Mouse (Mus musculus) heart, embryonic 13.5 days (tissue): ENCODE measurements around the gene Xpnpep3. TPM values are rescaled to one million over a fixed set of nuclear protein-coding genes. Genes with fewer than 3 reads are reported as not detected.

Experiments
- ATAC-seq: fragments of 200-750 bp; cut with Nextera tagmentation; 2 replicates; pipeline ENCODE4 v1.8.0; 2017; ENCODE audit warnings: moderate TSS enrichment; ENCODE audit not compliant: insufficient number of reproducible peaks, low FRiP score, low TSS enrichment; ENCODE audit errors: extremely low read depth
- H3K27ac ChIP-seq: fragments of 300-500 bp; sonication (generic); replicated peaks from 2 replicates; pipeline ENCODE4 v1.5.1; 2015; ENCODE audit warnings: moderate library complexity, mild to moderate bottlenecking, inconsistent platforms
- H3K27me3 ChIP-seq: fragments of 300-500 bp; sonication (generic); replicated peaks from 2 replicates; pipeline ENCODE4 v1.6.1; 2015; ENCODE audit warnings: mild to moderate bottlenecking, inconsistent platforms
- H3K36me3 ChIP-seq: fragments of 300-500 bp; sonication (generic); 2 replicates; pipeline ENCODE4 v1.6.1; 2015; ENCODE audit warnings: mild to moderate bottlenecking, inconsistent platforms
- H3K4me1 ChIP-seq: fragments of 300-500 bp; sonication (generic); 2 replicates; pipeline ENCODE4 v1.6.1; 2015; ENCODE audit warnings: inconsistent platforms
- H3K4me2 ChIP-seq: fragments of 300-500 bp; sonication (generic); 2 replicates; pipeline ENCODE4 v1.6.1; 2015; ENCODE audit warnings: inconsistent platforms, mild to moderate bottlenecking, moderate library complexity
- H3K4me3 ChIP-seq: fragments of 300-500 bp; sonication (generic); 2 replicates; pipeline ENCODE4 v1.5.1; 2015; ENCODE audit warnings: moderate library complexity, mild to moderate bottlenecking, inconsistent platforms
- H3K9ac ChIP-seq: fragments of 300-500 bp; sonication (generic); 2 replicates; pipeline ENCODE4 v1.6.1; 2015; ENCODE audit warnings: inconsistent platforms, mild to moderate bottlenecking, moderate library complexity
- H3K9me3 ChIP-seq: fragments of 300-500 bp; sonication (generic); 2 replicates; pipeline ENCODE4 v1.6.1; 2016; ENCODE audit warnings: inconsistent platforms
- WGBS: fragments of 180-500 bp; shearing (Covaris S2); methylation state at CpG from one replicate; pipeline ENCODE4 v1.1.7; 2015; ENCODE audit warnings: mixed read lengths; 5-methylcytosine and 5-hydroxymethylcytosine counted together
- polyA plus RNA-seq: library from polyadenylated mRNA; unstranded; fragments of >200 nt; fragmentation: Nextera tagmentation; extraction: Ambion mirVana; gene quantifications from 2 replicates; pipeline ENCODE4 v1.2.1, GENCODE M21; 2015

The Xpnpep3 gene
- polyA plus RNA-seq, 1 experiment from 2014 or later = 9.9 TPM

DNA sequence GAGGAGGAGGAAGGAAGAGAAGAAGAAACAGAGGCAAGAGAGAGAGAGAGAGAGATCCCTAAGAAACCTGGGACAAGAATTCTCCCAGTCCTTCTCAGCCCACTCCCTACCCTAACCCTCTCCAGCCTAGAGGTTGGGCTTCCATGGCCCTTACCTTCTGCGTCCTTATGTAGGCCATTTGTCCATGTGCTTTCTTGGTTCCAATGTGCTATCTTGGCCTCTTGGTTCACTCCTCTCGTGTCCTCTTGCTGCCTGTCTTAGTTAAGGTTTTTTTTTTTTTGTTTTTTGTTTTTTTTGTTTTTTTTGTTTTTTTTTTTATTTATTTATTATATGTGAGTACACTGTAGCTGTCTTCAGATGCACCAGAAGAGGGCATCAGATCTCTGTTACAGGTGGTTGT is 83.0 kb downstream of the Xpnpep3 start:
- Histone ChIP-seq H3K9ac (no peak overlapping the region), H3K36me3 (no peaks in the 10 kb centered on the region), H3K4me1 (0 out of 2 replicates have a peak, but pooled peaks cover 7% of the 10 kb centered on the region), H3K4me3 (no peak overlapping the region), H3K9me3 (no peaks in the 10 kb centered on the region), H3K4me2 (no peak overlapping the region), H3K27ac (no peak overlapping the region), H3K27me3 (no peaks in the 10 kb centered on the region; the same call in 1 of the 2 replicates)
- 74% methylated on average over 2 of the region's 2 CpGs for WGBS
- no peak for ATAC-seq

- 83% methylated on average over 6 of the region's 6 CpGs for WGBS
- Histone ChIP-seq H3K27me3 (no peaks in the 10 kb centered on the region; the same call in 1 of the 2 replicates), H3K27ac (no peak overlapping the region), H3K9me3 (no peaks in the 10 kb centered on the region), H3K9ac (no peak overlapping the region), H3K4me2 (no peak overlapping the region), H3K4me3 (no peak overlapping the region), H3K4me1 (0 out of 2 replicates have a peak, but pooled peaks cover 7% of the 10 kb centered on the region), H3K36me3 (no peaks in the 10 kb centered on the region)
- ATAC-seq = no peak
These were observed 83.8 kb downstream of the Xpnpep3 start for GRCm38 (mm10) chr15:81483691-81484090.

- Histone ChIP-seq H3K9me3 (no peaks in the 10 kb centered on the region), H3K27me3 (no peaks in the 10 kb centered on the region; the same call in 1 of the 2 replicates), H3K4me2 (no peak overlapping the region), H3K4me3 (no peak overlapping the region), H3K27ac (no peak overlapping the region), H3K9ac (no peak overlapping the region), H3K36me3 (no peaks in the 10 kb centered on the region), H3K4me1 (0 out of 2 replicates have a peak, but pooled peaks cover 7% of the 10 kb centered on the region)
- ATAC-seq = no peak
- WGBS = 80% methylated on average over 4 of the region's 4 CpGs
These were observed 85.5 kb downstream of the Xpnpep3 start for GRCm38 (mm10) chr15:81485483-81485882.

GRCm38 (mm10) chr15:81503466-81503865 is 103.5 kb downstream of the Xpnpep3 start:
- ATAC-seq = no peak
- no peaks in the 10 kb centered on the region for H3K36me3 ChIP-seq
- no peaks in the 10 kb centered on the region for H3K27me3 ChIP-seq
- no peak overlapping the region for H3K4me2 ChIP-seq
- H3K9me3 ChIP-seq = no peaks in the 10 kb centered on the region
- no peak overlapping the region for H3K9ac ChIP-seq
- 80% methylated on average over 2 of the region's 2 CpGs for WGBS
- no peaks in the 10 kb centered on the region for H3K4me1 ChIP-seq
- H3K27ac ChIP-seq = no peak overlapping the region
- no peak overlapping the region for H3K4me3 ChIP-seq

DNA sequence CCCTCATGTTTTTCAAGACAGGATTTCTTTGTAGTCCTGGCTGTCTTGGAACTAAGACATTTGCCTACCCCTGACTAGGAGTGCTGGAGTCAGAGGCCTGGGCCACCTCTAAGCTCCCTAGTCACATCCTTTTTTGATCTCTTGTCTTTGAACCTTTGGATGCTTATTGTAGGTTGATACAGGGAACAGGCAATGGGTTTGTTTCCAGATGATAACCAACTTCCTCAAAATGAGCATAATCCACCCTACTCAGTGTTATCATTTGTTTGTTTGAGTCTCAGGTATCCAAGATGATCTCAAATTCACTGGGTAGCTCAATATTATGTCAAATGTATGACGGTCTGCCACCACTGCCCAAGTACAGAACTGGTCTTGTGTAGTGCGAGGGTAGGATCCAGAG is 104.1 kb downstream of the Xpnpep3 start:
- whole genome bisulfite sequencing = 88% methylated on average over 2 of the region's 2 CpGs

More for the DNA sequence above, 104.1 kb downstream of the Xpnpep3 start:
- no peak overlapping the region for H3K4me3 ChIP-seq
- no peak for ATAC-seq
- H3K4me2 ChIP-seq = no peak overlapping the region
- no peak overlapping the region for H3K27ac ChIP-seq
- no peaks in the 10 kb centered on the region for H3K9me3 ChIP-seq
- H3K9ac ChIP-seq = no peak overlapping the region
- H3K36me3 ChIP-seq = no peaks in the 10 kb centered on the region
- no peaks in the 10 kb centered on the region for H3K4me1 ChIP-seq
- H3K27me3 ChIP-seq = no peaks in the 10 kb centered on the region

Other genes starting within 250 kb of the Xpnpep3 start
- gene Mrtfa, start 209.4 kb upstream of the Xpnpep3 start, polyA plus RNA-seq = 13.9 and 15.9 TPM in 2 replicates
- 0.08 TPM in 1 of 2 replicates, not detected in the other for gene Mchr1, start 164.6 kb upstream of the Xpnpep3 start, polyA plus RNA-seq
- 50.6 and 52.9 TPM in 2 replicates for gene Slc25a17, start 39.3 kb upstream of the Xpnpep3 start, polyA plus RNA-seq
- 115 and 125 TPM in 2 replicates for gene St13, start 61 bp upstream of the Xpnpep3 start, polyA plus RNA-seq
- gene Dnajb7, start 8.2 kb downstream of the Xpnpep3 start, polyA plus RNA-seq = 0.72 and 1.5 TPM in 2 replicates
- 308 and 402 TPM in 2 replicates for gene Rbx1, start 66.2 kb downstream of the Xpnpep3 start, polyA plus RNA-seq
- 12.3 and 12.6 TPM in 2 replicates for gene Ep300, start 185.2 kb downstream of the Xpnpep3 start, polyA plus RNA-seq